Mouse (Mus musculus): ENCODE data around the gene Ptprt.

GRCm38 (mm10) chr2:162172529-162172928, 488.4 kb downstream of the Ptprt start:
- TF ChIP-seq POLR2A (IDR thresholded peaks at IDR 0.05; ENCODE audit: control insufficient read depth, extremely low read depth, insufficient read depth, low read length, poor library complexity) (no peak), CTCF (IDR thresholded peaks at IDR 0.05; ENCODE audit: borderline replicate concordance, control insufficient read depth, extremely low read depth, insufficient read depth, low read length, poor library complexity) (no peak)
